Comparison of ENCODE assay signal across 9 mouse cellular contexts in genomic region chr14:100970970-100971369, GRCm38 (mm10).
A peak's percentile ranks its signal among the peaks of the same experiment; 100 is the strongest.
DNase-seq lines count a peak whose midpoint lies in the region; ATAC-seq and TF ChIP-seq lines count a peak whose summit lies in the region.
"Had no signal": no experiment of that assay in that cellular context is flagged by ENCODE, and none has a peak within 500 bp of the region (broad histone marks: within the 10 kb centered on the region; RNA-seq: fewer than 3 reads in every experiment).

No protein-coding gene starts in this region.

- no peaks in the 10 kb centered on the region for H3K27me3 ChIP-seq in lung, postnatal 0 days (replicated peaks; ENCODE audit: insufficient read depth, low read length)

- 52% methylated on average over 2 of the region's 2 CpGs for WGBS in lung, postnatal 0 days

- TF ChIP-seq EP300 in lung, postnatal 0 days (IDR thresholded peaks at IDR 0.05), result no peak

- H3K9ac ChIP-seq in lung, postnatal 0 days (replicated peaks; ENCODE audit: low read depth), result no peak overlapping the region

- no peak for TF ChIP-seq CTCF in lung, postnatal 0 days (IDR thresholded peaks at IDR 0.05)

- H3K4me3 ChIP-seq in lung, postnatal 0 days (ENCODE audit: low read depth, low read length), result no peak overlapping the region

- H3K9me3 ChIP-seq in lung, postnatal 0 days (ENCODE audit: low read length), result no peaks in the 10 kb centered on the region

- no peaks in the 10 kb centered on the region for H3K36me3 ChIP-seq in lung, postnatal 0 days (ENCODE audit: insufficient read depth, low read length)

- DNase-seq in frontal cortex, postnatal 14 days (ENCODE audit: low spot score in 2 of 2), result no peak
- DNase-seq in 3T3-L1 (ENCODE audit: low read depth, low spot score), result peak; percentile 4
- peak; percentile 47 for DNase-seq in brain, adult 2 months (ENCODE audit: low read depth, low spot score)
- peak; percentile 21 for DNase-seq in lung, postnatal 0 days (ENCODE audit: low spot score)
- no peak for DNase-seq in kidney, adult 8-10 months
- DNase-seq in B cell, adult 2 months, result no peak
- no peak for DNase-seq in right cerebral cortex, postnatal 4 days
- DNase-seq: right cerebral cortex, postnatal 14 days had no signal

- no peaks in the 10 kb centered on the region for H3K4me1 ChIP-seq in lung, postnatal 0 days (ENCODE audit: insufficient read depth, low read depth, low read length)

- H3K27ac ChIP-seq in lung, postnatal 0 days (ENCODE audit: low read length), result no peak overlapping the region

- no peak overlapping the region for H3K4me2 ChIP-seq in lung, postnatal 0 days (replicated peaks; ENCODE audit: low read depth, low read length)

- ATAC-seq in frontal cortex, adult (ENCODE audit: low TSS enrichment), result peak; percentile 85
- no peak for ATAC-seq in lung, postnatal 0 days

Comparison
In these comparisons a context has a peak if more than half of its experiments do, and no peak if none do; other contexts are left out.
1. DNase-seq: peak in 3T3-L1 (single experiment), brain, adult 2 months (single experiment) and lung, postnatal 0 days (single experiment); none in frontal cortex, postnatal 14 days (0 of 2), kidney, adult 8-10 months (0 of 2), B cell, adult 2 months (0 of 2) and right cerebral cortex, postnatal 4 days (single experiment).